Mouse (Mus musculus): ENCODE results near the gene Psmc2. TPM values are rescaled to one million over a fixed set of nuclear protein-coding genes. Genes with fewer than 3 reads are reported as not detected.

Psmc2 gene
- polyA plus RNA-seq, 1 experiment from 2014 or later = 207 TPM

DNA sequence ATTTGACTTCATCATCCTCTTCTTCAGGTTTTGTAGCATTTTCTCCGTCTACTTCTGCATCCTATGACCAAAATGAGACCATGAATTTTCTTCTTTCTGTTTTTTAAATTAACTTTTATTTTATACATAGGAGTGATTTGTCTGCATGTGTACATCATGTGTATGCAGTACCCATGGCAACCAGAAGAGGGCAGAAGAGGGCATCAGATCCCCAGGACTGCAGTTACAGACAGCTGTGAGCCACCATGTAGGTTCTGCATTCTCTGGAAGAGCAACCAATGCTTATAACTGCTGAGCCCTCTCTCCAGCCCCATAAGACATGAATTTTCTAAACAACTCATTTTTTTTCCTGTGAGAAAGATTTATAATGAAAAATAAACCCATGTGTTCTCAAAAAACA is 28.9 kb downstream of the Psmc2 start:
- H3K4me3 ChIP-seq (replicated peaks) = no peak overlapping the region
- H3K27ac ChIP-seq = no peak overlapping the region
- H3K9ac ChIP-seq (replicated peaks) = no peak overlapping the region
- no peak for ATAC-seq
- no peaks in the 10 kb centered on the region for H3K27me3 ChIP-seq
- whole genome bisulfite sequencing = 46% methylated on average over 1 of the region's 1 CpGs
- no peaks in the 10 kb centered on the region for H3K36me3 ChIP-seq
- H3K9me3 ChIP-seq = no peaks in the 10 kb centered on the region
- no peaks in the 10 kb centered on the region for H3K4me1 ChIP-seq (replicated peaks)
- H3K4me2 ChIP-seq (replicated peaks) = no peak overlapping the region

GRCm38 (mm10) chr5:21826370-21826769 is 41.3 kb downstream of the Psmc2 start:
- Histone ChIP-seq H3K4me2 (replicated peaks) (no peak overlapping the region), H3K9me3 (no peaks in the 10 kb centered on the region), H3K9ac (replicated peaks) (no peak overlapping the region), H3K27ac (no peak overlapping the region), H3K36me3 (no peaks in the 10 kb centered on the region), H3K4me1 (replicated peaks) (peaks cover 6% of the 10 kb centered on the region; the same call in 1 of the 2 replicates), H3K4me3 (replicated peaks) (no peak overlapping the region), H3K27me3 (no peaks in the 10 kb centered on the region)
- no peak for ATAC-seq
- 12% methylated on average over 7 of the region's 7 CpGs for WGBS

GRCm38 (mm10) chr5:21827643-21828042 is 42.6 kb downstream of the Psmc2 start:
- ATAC-seq = no peak
- WGBS = 30% methylated on average over 6 of the region's 6 CpGs
- H3K36me3 ChIP-seq = no peaks in the 10 kb centered on the region

DNA sequence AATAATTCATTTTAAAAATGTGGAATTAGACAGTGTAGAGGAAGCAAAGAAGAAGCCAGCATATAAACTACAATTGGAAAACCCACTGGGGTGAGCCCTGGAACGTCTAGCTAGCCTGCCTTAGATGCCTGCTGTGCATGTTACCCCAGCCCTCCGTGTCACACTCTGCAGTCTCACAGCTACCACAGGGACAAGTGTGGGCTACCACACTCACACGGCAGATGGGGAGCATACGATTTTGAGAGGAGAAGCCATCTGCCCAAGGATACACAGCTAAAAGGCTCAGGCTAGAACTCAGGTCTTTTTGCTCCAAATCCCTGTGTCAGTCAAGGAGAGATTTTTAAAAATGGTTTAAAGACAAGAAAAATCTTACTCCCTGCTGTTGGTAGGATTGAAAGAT is 43.8 kb downstream of the Psmc2 start:
- peaks cover 6% of the 10 kb centered on the region; the same call in 1 of the 2 replicates for H3K4me1 ChIP-seq (replicated peaks)
- no peak overlapping the region for H3K9ac ChIP-seq (replicated peaks)
- H3K9me3 ChIP-seq = no peaks in the 10 kb centered on the region
- H3K36me3 ChIP-seq = no peaks in the 10 kb centered on the region
- no peak for ATAC-seq
- H3K4me3 ChIP-seq (replicated peaks) = no peak overlapping the region
- H3K27me3 ChIP-seq = no peaks in the 10 kb centered on the region
- WGBS = 65% methylated on average over 4 of the region's 4 CpGs
- H3K27ac ChIP-seq = no peak overlapping the region
- no peak overlapping the region for H3K4me2 ChIP-seq (replicated peaks)

More at GRCm38 (mm10) chr5:21827643-21828042, 42.6 kb downstream of the Psmc2 start:
- Histone ChIP-seq H3K4me1 (replicated peaks) (peaks cover 6% of the 10 kb centered on the region; the same call in 1 of the 2 replicates), H3K9me3 (no peaks in the 10 kb centered on the region), H3K9ac (replicated peaks) (no peak overlapping the region), H3K4me3 (replicated peaks) (no peak overlapping the region), H3K27me3 (no peaks in the 10 kb centered on the region), H3K4me2 (replicated peaks) (no peak overlapping the region), H3K27ac (no peak overlapping the region)

- 85% methylated on average over 3 of the region's 3 CpGs for WGBS
- Histone ChIP-seq H3K4me2 (replicated peaks) (no peak overlapping the region), H3K4me1 (replicated peaks) (no peaks in the 10 kb centered on the region), H3K27me3 (no peaks in the 10 kb centered on the region), H3K9me3 (no peaks in the 10 kb centered on the region), H3K36me3 (no peaks in the 10 kb centered on the region), H3K27ac (no peak overlapping the region), H3K9ac (replicated peaks) (no peak overlapping the region), H3K4me3 (replicated peaks) (no peak overlapping the region)
- ATAC-seq = no peak
Measured at GRCm38 (mm10) chr5:21831761-21832160, 46.7 kb downstream of the Psmc2 start.

- Histone ChIP-seq H3K36me3 (no peaks in the 10 kb centered on the region), H3K4me3 (replicated peaks) (no peak overlapping the region), H3K9me3 (no peaks in the 10 kb centered on the region), H3K9ac (replicated peaks) (no peak overlapping the region), H3K27ac (no peak overlapping the region), H3K4me1 (replicated peaks) (no peaks in the 10 kb centered on the region), H3K4me2 (replicated peaks) (no peak overlapping the region), H3K27me3 (no peaks in the 10 kb centered on the region)
- ATAC-seq = no peak
- 72% methylated on average over 4 of the region's 4 CpGs for WGBS
Measured at GRCm38 (mm10) chr5:21844676-21845075, 59.6 kb downstream of the Psmc2 start.

- no peak overlapping the region for H3K9ac ChIP-seq (replicated peaks)
- H3K36me3 ChIP-seq = no peaks in the 10 kb centered on the region
- H3K27me3 ChIP-seq = no peaks in the 10 kb centered on the region
- WGBS = 89% methylated on average over 20 of the region's 20 CpGs
- H3K27ac ChIP-seq = no peak overlapping the region
- no peak for ATAC-seq
- H3K4me3 ChIP-seq (replicated peaks) = no peak overlapping the region
- H3K4me2 ChIP-seq (replicated peaks) = no peak overlapping the region
- no peaks in the 10 kb centered on the region for H3K4me1 ChIP-seq (replicated peaks)
- H3K9me3 ChIP-seq = no peaks in the 10 kb centered on the region
Measured at GRCm38 (mm10) chr5:21846616-21847290, 61.7 kb downstream of the Psmc2 start.

DNA sequence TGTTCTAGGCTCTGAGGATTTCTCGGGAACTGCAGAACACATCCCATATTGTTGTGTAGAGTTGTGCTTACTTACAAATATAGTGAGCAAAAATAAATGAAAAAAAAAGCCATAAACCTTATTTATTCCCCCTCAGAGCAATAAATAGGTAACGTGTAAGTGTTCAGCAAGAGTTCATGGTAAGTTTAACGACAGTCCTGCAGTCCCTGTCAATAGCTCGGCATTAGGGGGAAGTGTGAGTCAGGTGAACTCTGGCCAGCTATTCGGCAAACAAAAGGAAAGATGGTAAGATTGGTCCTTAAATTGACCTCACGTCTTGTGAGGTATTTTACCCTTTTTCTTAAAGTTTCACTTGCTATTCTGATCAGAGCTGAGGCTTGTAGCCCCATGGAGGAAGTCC is 62.4 kb downstream of the Psmc2 start:
- H3K27me3 ChIP-seq = no peaks in the 10 kb centered on the region
- no peaks in the 10 kb centered on the region for H3K4me1 ChIP-seq (replicated peaks)
- H3K9me3 ChIP-seq = no peaks in the 10 kb centered on the region
- no peak overlapping the region for H3K4me3 ChIP-seq (replicated peaks)
- no peak overlapping the region for H3K27ac ChIP-seq
- H3K4me2 ChIP-seq (replicated peaks) = no peak overlapping the region
- no peak for ATAC-seq
- no peaks in the 10 kb centered on the region for H3K36me3 ChIP-seq
- 80% methylated on average over 6 of the region's 6 CpGs for WGBS
- H3K9ac ChIP-seq (replicated peaks) = no peak overlapping the region

DNA sequence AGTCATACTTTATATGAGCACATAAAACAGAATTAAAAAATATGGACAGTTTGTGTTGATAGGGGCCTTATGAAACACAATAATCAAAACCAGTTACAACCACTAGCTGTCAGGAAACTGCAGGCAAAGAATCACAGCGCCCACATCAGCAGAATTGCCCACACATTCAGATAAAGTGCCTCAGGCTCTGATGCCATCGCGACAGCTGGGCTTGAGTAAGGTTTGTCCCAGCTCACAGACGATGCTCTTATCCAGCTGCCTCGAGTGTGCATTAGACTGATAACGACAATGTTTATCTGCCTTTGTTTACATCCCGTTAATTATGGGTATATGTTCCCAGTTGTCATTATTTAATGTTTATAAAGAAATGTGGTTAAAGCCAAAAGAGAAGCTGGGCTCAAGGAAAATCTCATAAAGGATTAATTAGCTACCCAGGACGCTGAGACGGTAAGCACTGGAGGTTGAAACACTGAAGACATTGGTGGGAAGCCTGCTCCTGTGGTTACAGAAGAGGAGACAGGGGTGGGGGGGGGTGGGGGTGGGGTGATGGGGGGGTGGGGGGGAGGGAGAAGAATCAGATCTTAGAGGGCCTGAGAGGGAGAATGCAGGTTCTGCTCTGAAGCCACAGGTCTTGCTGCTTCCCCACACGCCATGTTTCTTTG is 66.7 kb downstream of the Psmc2 start:
- no peak overlapping the region for H3K9ac ChIP-seq (replicated peaks)
- H3K4me3 ChIP-seq (replicated peaks) = no peak overlapping the region
- no peaks in the 10 kb centered on the region for H3K9me3 ChIP-seq
- H3K4me2 ChIP-seq (replicated peaks) = no peak overlapping the region
- H3K27me3 ChIP-seq = no peaks in the 10 kb centered on the region
- H3K36me3 ChIP-seq = no peaks in the 10 kb centered on the region
- no peaks in the 10 kb centered on the region for H3K4me1 ChIP-seq (replicated peaks)
- WGBS = 54% methylated on average over 10 of the region's 10 CpGs
- peak; percentile 78 for ATAC-seq
- no peak overlapping the region for H3K27ac ChIP-seq

Other genes with a start within 250 kb of the Psmc2 start
- gene Lrrc17, start 241.7 kb upstream of the Psmc2 start, polyA plus RNA-seq (2015; fragmentation: Nextera tagmentation; extraction: Ambion mirVana) = 7.3 and 9.2 TPM in 2 replicates
- gene Fbxl13, start 139.6 kb upstream of the Psmc2 start, polyA plus RNA-seq (2015; fragmentation: Nextera tagmentation; extraction: Ambion mirVana) = 0.30 and 0.50 TPM in 2 replicates
- gene Armc10, start 139.5 kb upstream of the Psmc2 start, polyA plus RNA-seq (2015; fragmentation: Nextera tagmentation; extraction: Ambion mirVana) = 80.8 and 82.1 TPM in 2 replicates
- gene Napepld, start 83.9 kb upstream of the Psmc2 start, polyA plus RNA-seq (2015; fragmentation: Nextera tagmentation; extraction: Ambion mirVana) = 4.7 and 5.4 TPM in 2 replicates
- 91.4 and 94.5 TPM in 2 replicates for gene Pmpcb, start 48.1 kb upstream of the Psmc2 start, polyA plus RNA-seq (2015; fragmentation: Nextera tagmentation; extraction: Ambion mirVana)
- 81.1 and 87.6 TPM in 2 replicates for gene Dnajc2, start within 50 bp of the Psmc2 start, polyA plus RNA-seq (2015; fragmentation: Nextera tagmentation; extraction: Ambion mirVana)
- 0.05 and 0.14 TPM in 2 replicates for gene Slc26a5, start 80.3 kb downstream of the Psmc2 start, polyA plus RNA-seq (2015; fragmentation: Nextera tagmentation; extraction: Ambion mirVana)